Mouse (Mus musculus): Measurements from ENCODE around the gene Rab8b.

GRCm38 (mm10) chr9:66833851-66834250 is 85.6 kb downstream of the Rab8b start:
- TF ChIP-seq CTCF (IDR thresholded peaks at IDR 0.05; ENCODE audit: borderline replicate concordance, extremely low read depth, insufficient read depth, insufficient read length) (no peak), POLR2A (IDR thresholded peaks at IDR 0.05; ENCODE audit: borderline replicate concordance, extremely low read depth, insufficient read depth, insufficient read length, poor library complexity, severe bottlenecking) (no peak)

Data from brain, embryonic 14.5 days (tissue).